Mouse (Mus musculus) cerebellum, postnatal 36 days (tissue): Measurements from ENCODE around the gene Agtpbp1.

Experiments used
- DNase-seq, 2 experiments: peaks; one replicate each; pipeline ENCODE4 v3.0.0; 2021 to 2022; ENCODE audit warnings: mixed read lengths in 2 of 2

The Agtpbp1 gene

GRCm38 (mm10) chr13:59571107-59571506 is 13.9 kb downstream of the Agtpbp1 start:
- DNase-seq, result no peak

GRCm38 (mm10) chr13:59565945-59566520 is 19.0 kb downstream of the Agtpbp1 start:
- DNase-seq, result no peak

GRCm38 (mm10) chr13:59564923-59565322 is 20.1 kb downstream of the Agtpbp1 start:
- DNase-seq, result no peak

GRCm38 (mm10) chr13:59564505-59564904 is 20.5 kb downstream of the Agtpbp1 start:
- no peak for DNase-seq

GRCm38 (mm10) chr13:59562471-59562870 is 22.6 kb downstream of the Agtpbp1 start:
- DNase-seq, result no peak

- DNase-seq, result no peak
These were observed 26.3 kb downstream of the Agtpbp1 start for GRCm38 (mm10) chr13:59558776-59559175.

- peak; percentile 89 to 93 for DNase-seq
These were observed 27.6 kb downstream of the Agtpbp1 start for GRCm38 (mm10) chr13:59557185-59557985.

- peak; percentile 71 to 72 for DNase-seq
These were observed 28.4 kb downstream of the Agtpbp1 start for GRCm38 (mm10) chr13:59556670-59557069.

GRCm38 (mm10) chr13:59555613-59556192 is 29.3 kb downstream of the Agtpbp1 start:
- DNase-seq, result peak in 1 of 2 experiments; percentile 36

GRCm38 (mm10) chr13:59554772-59555505 is 30.1 kb downstream of the Agtpbp1 start:
- peak; percentile 65 for DNase-seq

- DNase-seq, result peak; percentile 74 to 78
These were observed 32.3 kb downstream of the Agtpbp1 start for GRCm38 (mm10) chr13:59552751-59553150.

GRCm38 (mm10) chr13:59552286-59552685 is 32.7 kb downstream of the Agtpbp1 start:
- DNase-seq, result no peak

- no peak for DNase-seq
These were observed 35.7 kb downstream of the Agtpbp1 start for GRCm38 (mm10) chr13:59549318-59549798.

GRCm38 (mm10) chr13:59547716-59548115 is 37.3 kb downstream of the Agtpbp1 start:
- DNase-seq, result no peak

GRCm38 (mm10) chr13:59547091-59547490 is 37.9 kb downstream of the Agtpbp1 start:
- no peak for DNase-seq

GRCm38 (mm10) chr13:59542411-59542810 is 42.6 kb downstream of the Agtpbp1 start:
- DNase-seq, result no peak

GRCm38 (mm10) chr13:59540030-59540429 is 45.0 kb downstream of the Agtpbp1 start:
- no peak for DNase-seq

- no peak for DNase-seq
These were observed 46.4 kb downstream of the Agtpbp1 start for GRCm38 (mm10) chr13:59538661-59539060.

GRCm38 (mm10) chr13:59536631-59537030 is 48.4 kb downstream of the Agtpbp1 start:
- DNase-seq, result no peak

GRCm38 (mm10) chr13:59535746-59536145 is 49.3 kb downstream of the Agtpbp1 start:
- peak; percentile 46 to 60 for DNase-seq

GRCm38 (mm10) chr13:59534301-59534700 is 50.7 kb downstream of the Agtpbp1 start:
- no peak for DNase-seq

GRCm38 (mm10) chr13:59533331-59533730 is 51.7 kb downstream of the Agtpbp1 start:
- peak in 1 of 2 experiments; percentile 18 for DNase-seq

GRCm38 (mm10) chr13:59531203-59531602 is 53.8 kb downstream of the Agtpbp1 start:
- no peak for DNase-seq
